Mouse (Mus musculus) forebrain, embryonic 16.5 days (tissue): ENCODE measurements around the gene Cask. TPM values are rescaled to one million over a fixed set of nuclear protein-coding genes. Genes with fewer than 3 reads are reported as not detected.

ENCODE experiments used
- ATAC-seq: fragments of 200-750 bp; cut with Nextera tagmentation; 2 replicates; pipeline ENCODE4 v1.8.0; 2017; ENCODE audit warnings: mild to moderate bottlenecking, moderate library complexity
- H3K27ac ChIP-seq: fragments of 300-500 bp; sonication (generic); 2 replicates; pipeline ENCODE4 v1.5.1; 2014; ENCODE audit warnings: low read length, control low read depth
- H3K27me3 ChIP-seq: fragments of 300-500 bp; sonication (generic); replicated peaks from 2 replicates; pipeline ENCODE4 v1.6.1; 2014; ENCODE audit warnings: low read length; ENCODE audit not compliant: control insufficient read depth, insufficient read depth
- H3K36me3 ChIP-seq: fragments of 300-500 bp; sonication (generic); 2 replicates; pipeline ENCODE4 v1.6.1; 2014; ENCODE audit not compliant: control insufficient read depth, insufficient read depth
- H3K4me1 ChIP-seq: fragments of 300-500 bp; sonication (generic); replicated peaks from 2 replicates; pipeline ENCODE4 v1.6.1; 2014; ENCODE audit warnings: low read length; ENCODE audit not compliant: control insufficient read depth, insufficient read depth
- H3K4me2 ChIP-seq: fragments of 300-500 bp; sonication (generic); 2 replicates; pipeline ENCODE4 v1.6.1; 2014; ENCODE audit warnings: mild to moderate bottlenecking, low read length, control low read depth
- H3K4me3 ChIP-seq: fragments of 300-500 bp; sonication (generic); replicated peaks from 2 replicates; pipeline ENCODE4 v1.5.1; 2014; ENCODE audit warnings: mild to moderate bottlenecking, low read length, control low read depth
- H3K9ac ChIP-seq: fragments of 300-500 bp; sonication (generic); replicated peaks from 2 replicates; pipeline ENCODE4 v1.6.1; 2014; ENCODE audit warnings: low read depth, low read length, control low read depth
- H3K9me3 ChIP-seq: fragments of 300-500 bp; sonication (generic); 2 replicates; pipeline ENCODE4 v1.6.1; 2016; ENCODE audit warnings: low read length; ENCODE audit not compliant: control insufficient read depth
- WGBS: fragments of 180-500 bp; shearing (Covaris S2); extraction: QIAGEN DNeasy Blood & Tissue Kit; methylation state at CpG from one replicate; pipeline ENCODE4 v1.1.7; 2014; 5-methylcytosine and 5-hydroxymethylcytosine counted together
- polyA plus RNA-seq: library from polyadenylated mRNA; unstranded; fragments of >200 nt; fragmentation: Nextera tagmentation; extraction: Ambion mirVana; gene quantifications from 2 replicates; pipeline ENCODE4 v1.2.1, GENCODE M21; 2015

The Cask gene
- polyA plus RNA-seq, 1 experiment from 2014 or later = 55.4 TPM

DNA sequence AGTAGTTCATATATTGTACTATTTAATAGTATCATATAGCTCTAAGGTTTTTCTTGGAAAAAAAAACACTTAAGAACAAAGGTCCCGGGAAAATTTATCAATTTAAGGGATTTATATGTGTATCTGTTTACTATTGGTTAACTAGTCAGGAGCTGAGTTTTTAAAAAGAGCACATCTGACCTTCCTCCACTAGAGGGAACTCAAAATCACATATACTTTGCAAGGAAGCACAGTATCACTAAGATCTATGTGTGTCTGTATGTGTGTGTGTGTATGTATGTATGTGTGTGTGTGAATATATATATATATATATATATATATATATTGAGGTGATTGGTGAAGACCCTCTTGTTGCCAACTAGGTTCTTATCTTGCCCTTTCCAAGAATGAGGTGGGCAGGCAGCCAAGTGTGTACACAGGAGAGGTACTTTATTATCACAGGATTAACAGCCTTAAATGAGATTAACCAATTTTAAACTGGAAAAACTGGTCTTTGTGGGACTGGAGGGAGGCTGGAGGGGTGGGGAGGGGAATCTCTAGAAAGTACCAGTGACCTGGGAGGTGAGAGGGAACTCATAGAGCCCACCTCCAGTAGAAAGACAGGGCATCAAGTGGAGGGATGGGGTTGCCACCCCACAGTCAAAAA, 121.2 kb downstream of the Cask start:
- Histone ChIP-seq H3K4me3 (no peak overlapping the region), H3K9me3 (no peaks in the 10 kb centered on the region), H3K36me3 (no peaks in the 10 kb centered on the region), H3K27ac (no peak overlapping the region), H3K27me3 (no peaks in the 10 kb centered on the region), H3K4me1 (peaks cover 2% of the 10 kb centered on the region; the same call in 1 of the 2 replicates), H3K4me2 (no peak overlapping the region), H3K9ac (no peak overlapping the region)
- no peak for ATAC-seq
- 84% methylated on average over 1 of the region's 1 CpGs for WGBS

DNA sequence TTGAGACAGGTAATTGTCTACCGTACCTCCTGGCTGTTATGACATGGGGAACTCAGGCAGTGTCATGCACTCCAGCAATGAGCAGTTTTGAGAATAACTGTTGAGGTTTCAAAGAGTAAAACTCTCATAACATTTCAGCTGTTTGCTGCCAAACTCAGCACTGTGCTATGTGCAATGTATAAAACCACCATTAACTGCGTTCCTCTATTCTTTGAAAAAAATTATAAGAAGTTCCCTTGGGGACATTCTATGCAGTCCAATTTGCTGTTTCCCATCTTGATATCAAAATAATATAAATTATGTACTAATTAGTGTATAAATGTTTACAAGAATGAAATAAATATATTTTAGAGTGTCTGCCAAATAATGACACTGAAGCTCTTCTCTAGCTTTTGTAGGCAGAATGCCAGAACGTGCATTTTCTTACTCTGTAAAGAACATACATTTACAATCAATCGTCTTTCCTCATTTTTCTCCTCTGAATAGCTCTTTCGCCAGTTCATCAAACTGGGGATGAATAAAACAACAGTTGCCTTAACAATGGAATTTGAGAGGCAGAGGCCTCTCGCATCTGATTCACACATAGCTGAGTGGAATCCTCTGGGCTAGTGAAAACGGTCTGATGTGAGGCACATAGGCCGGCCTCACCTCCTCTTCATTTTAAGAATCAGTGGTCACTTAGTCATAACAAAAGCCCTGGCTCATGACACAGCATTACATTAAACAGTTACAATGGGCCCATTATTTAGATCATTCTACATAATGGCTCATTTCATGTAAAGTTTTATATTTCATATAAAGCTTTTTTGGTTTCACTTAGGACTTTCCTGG, 125.4 kb downstream of the Cask start:
- Histone ChIP-seq H3K4me1 (peaks cover 2% of the 10 kb centered on the region; the same call in 1 of the 2 replicates), H3K4me2 (no peak overlapping the region), H3K27me3 (no peaks in the 10 kb centered on the region), H3K4me3 (no peak overlapping the region), H3K27ac (no peak overlapping the region), H3K36me3 (no peaks in the 10 kb centered on the region), H3K9me3 (no peaks in the 10 kb centered on the region), H3K9ac (no peak overlapping the region)
- WGBS = 41% methylated on average over 8 of the region's 8 CpGs
- ATAC-seq = no peak

DNA sequence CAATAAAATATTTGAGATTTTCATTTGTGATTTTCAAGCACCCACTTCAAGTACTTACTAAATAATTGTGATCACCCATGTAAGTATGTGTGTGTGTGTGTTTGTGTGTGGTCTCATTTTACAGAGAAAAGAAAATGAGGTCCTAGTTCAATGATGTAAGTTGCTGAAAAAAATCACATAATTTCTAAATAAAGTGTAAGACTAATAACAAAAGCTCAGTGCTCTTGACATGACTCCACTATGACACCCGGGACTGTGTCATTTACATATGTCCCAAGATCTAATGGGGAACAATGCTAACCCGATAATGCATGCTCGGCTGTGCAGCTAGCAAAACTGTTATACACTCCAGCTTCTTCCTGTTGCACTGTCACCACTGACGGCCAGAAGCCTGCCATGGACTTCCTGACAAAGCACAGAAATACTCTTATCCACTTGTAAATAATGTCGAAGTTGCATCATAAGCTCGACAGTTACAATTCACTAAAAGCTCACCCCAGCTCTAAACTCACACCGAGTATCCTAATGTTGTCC, 130.8 kb downstream of the Cask start:
- Histone ChIP-seq H3K4me2 (no peak overlapping the region), H3K9ac (no peak overlapping the region), H3K9me3 (no peaks in the 10 kb centered on the region), H3K4me1 (no peaks in the 10 kb centered on the region), H3K4me3 (no peak overlapping the region), H3K36me3 (no peaks in the 10 kb centered on the region), H3K27me3 (no peaks in the 10 kb centered on the region), H3K27ac (no peak overlapping the region)
- no peak for ATAC-seq
- WGBS = 64% methylated on average over 7 of the region's 7 CpGs

DNA sequence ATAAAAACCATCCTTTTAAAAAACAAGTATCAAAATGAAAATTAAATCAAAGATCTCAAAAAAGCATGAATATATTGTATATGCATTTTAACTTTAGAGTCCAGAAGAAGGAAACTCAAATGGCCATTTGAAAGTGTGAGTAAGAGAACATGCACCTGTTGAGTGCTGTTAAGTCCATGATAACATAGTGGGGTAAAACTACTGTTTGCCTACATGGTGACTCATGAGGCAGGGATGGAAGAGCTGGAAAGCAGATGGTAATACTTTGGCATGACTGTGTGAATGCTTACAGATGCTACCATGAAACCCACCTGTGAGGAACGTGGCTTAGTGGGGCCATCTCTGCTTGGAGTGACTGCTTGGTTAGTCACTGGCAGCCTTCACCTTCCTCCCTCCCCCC, 132.9 kb downstream of the Cask start:
- Histone ChIP-seq H3K9me3 (no peaks in the 10 kb centered on the region), H3K36me3 (no peaks in the 10 kb centered on the region), H3K4me1 (no peaks in the 10 kb centered on the region), H3K4me2 (no peak overlapping the region), H3K9ac (no peak overlapping the region), H3K27me3 (no peaks in the 10 kb centered on the region), H3K27ac (no peak overlapping the region), H3K4me3 (no peak overlapping the region)
- 62% methylated on average over 1 of the region's 1 CpGs for WGBS
- ATAC-seq = no peak

DNA sequence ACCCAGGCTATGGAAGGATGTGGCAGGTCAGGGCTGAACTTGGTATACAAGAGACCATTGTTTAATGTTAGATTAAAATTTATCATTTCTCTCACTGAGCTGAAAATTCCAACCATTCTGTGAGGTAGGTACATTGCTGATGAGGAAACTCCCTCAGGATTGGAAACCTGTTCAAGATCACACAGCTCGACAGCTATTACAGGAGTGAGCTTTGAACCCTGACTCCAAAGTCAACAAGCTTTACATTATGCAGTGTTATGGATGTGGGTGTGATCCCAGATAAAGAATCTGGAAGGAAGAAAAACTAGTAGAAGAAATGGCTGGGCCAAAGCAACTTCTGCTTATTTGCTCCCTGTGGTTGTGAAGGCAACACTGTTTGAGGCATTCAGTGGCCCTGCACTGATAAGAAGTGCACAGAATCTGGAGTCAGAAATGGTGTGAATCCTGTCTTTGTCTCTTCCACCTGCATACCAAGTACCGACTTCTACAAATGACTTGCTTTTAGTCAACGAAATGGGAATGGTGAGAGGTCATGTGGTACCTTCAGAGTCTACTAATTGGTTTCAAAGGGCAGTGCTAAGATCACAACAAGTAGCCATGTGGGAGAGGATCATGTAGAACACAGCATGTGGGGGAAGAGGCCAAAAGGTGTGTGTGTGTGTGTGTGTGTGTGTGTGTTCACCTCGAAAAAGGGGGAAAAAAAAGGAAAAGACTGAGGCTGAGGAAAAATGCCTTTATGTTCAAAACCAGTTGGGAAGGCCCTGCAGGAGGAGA, 134.2 kb downstream of the Cask start:
- Histone ChIP-seq H3K36me3 (no peaks in the 10 kb centered on the region), H3K27ac (no peak overlapping the region), H3K4me2 (no peak overlapping the region), H3K27me3 (no peaks in the 10 kb centered on the region), H3K4me3 (no peak overlapping the region), H3K9ac (no peak overlapping the region), H3K4me1 (no peaks in the 10 kb centered on the region), H3K9me3 (no peaks in the 10 kb centered on the region)
- 86% methylated on average over 4 of the region's 4 CpGs for WGBS
- ATAC-seq = no peak

DNA sequence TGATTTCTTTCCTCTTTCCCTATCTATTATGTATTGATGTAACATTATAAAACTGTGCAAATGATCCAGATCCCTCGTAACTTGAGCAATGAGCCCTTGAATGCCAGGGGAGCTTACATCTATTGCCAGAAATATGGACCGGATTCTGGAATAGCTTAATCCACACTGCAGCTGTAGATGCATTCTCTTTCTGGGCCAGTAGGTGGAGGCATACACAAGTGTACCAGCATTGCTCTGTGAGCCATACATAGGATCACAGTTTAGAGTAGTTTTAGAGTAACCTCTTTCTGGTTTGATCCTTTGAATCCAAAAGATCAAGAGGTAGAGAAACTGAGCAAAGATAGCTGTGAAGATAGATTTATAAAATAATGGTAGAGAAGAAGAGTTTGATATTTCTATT, 141.0 kb downstream of the Cask start:
- 28% methylated on average over 2 of the region's 2 CpGs for WGBS
- Histone ChIP-seq H3K27me3 (no peaks in the 10 kb centered on the region), H3K4me1 (0 out of 2 replicates have a peak, but pooled peaks cover 2% of the 10 kb centered on the region), H3K4me2 (no peak overlapping the region), H3K36me3 (no peaks in the 10 kb centered on the region), H3K27ac (no peak overlapping the region), H3K4me3 (no peak overlapping the region), H3K9me3 (no peaks in the 10 kb centered on the region), H3K9ac (no peak overlapping the region)
- ATAC-seq = peak; percentile 79

DNA sequence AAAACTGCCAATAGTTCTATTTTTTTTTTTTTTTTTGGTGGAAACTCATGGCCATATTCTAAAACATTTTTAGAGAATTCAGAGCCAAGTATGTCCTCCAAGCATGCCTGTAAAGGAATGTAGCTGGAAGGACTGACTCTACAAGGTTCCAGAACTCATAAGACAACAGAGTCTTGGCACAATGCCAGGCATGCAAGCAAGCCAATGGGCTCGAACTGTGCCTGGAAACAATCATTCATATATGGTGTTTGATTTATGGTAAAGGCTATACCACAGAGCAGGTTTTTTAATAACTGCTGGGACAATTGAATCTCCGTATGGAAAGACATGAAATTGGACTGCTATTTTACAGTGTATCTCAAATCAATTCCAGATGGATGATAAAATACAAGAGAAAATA, 146.1 kb downstream of the Cask start:
- WGBS = 45% methylated on average over 2 of the region's 2 CpGs
- H3K4me1 ChIP-seq = 0 out of 2 replicates have a peak, but pooled peaks cover 2% of the 10 kb centered on the region

DNA sequence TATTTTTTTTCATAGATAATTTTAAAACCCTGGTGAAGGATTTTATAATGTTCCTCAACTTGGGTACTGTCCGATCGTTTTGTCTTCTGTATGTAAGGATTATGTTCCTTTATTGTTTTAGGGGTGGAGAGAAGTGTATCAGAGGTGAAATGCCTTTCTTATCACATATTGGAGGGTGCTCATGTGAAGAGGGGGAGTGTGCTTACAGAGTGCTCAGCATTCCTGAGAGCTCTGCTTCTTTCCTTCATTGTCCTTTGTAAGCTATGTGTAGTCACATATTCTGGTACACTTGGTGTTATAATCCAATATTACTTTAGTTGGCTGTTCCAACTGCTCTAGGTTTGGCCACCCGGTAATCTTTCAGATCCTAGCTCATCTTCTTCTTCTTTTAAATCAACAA, 150.5 kb downstream of the Cask start:
- no peaks in the 10 kb centered on the region for H3K4me1 ChIP-seq
- ATAC-seq = no peak
- no peaks in the 10 kb centered on the region for H3K36me3 ChIP-seq
- no peak overlapping the region for H3K4me2 ChIP-seq
- WGBS = 91% methylated on average over 3 of the region's 3 CpGs
- H3K9me3 ChIP-seq = no peaks in the 10 kb centered on the region
- H3K4me3 ChIP-seq = no peak overlapping the region
- no peaks in the 10 kb centered on the region for H3K27me3 ChIP-seq
- no peak overlapping the region for H3K9ac ChIP-seq
- no peak overlapping the region for H3K27ac ChIP-seq

More for the DNA sequence above, 146.1 kb downstream of the Cask start:
- Histone ChIP-seq H3K27ac (no peak overlapping the region), H3K9ac (no peak overlapping the region), H3K36me3 (no peaks in the 10 kb centered on the region), H3K4me3 (no peak overlapping the region), H3K27me3 (no peaks in the 10 kb centered on the region), H3K9me3 (no peaks in the 10 kb centered on the region), H3K4me2 (no peak overlapping the region)
- ATAC-seq = no peak

DNA sequence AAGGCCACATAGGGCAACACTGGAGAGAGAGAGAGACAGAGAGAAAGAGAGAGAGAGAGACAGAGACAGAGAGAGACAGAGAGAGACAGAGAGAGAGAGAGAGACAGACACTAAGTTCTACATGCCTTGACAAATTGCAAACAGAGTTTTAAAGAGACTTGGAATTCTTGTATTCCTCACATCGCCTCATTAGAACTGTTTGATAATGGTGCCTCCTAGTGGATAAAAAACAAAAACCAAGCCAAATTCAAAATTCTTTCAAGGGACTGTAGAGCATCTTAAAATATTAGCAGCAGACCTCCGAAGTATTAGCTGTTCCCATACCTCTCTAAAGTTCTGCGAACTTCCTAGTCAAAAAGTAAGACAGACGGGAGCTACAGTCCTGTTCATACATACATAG, 159.3 kb downstream of the Cask start:
- ATAC-seq = no peak
- Histone ChIP-seq H3K27me3 (no peaks in the 10 kb centered on the region), H3K27ac (no peak overlapping the region), H3K4me2 (no peak overlapping the region), H3K4me1 (peaks cover 2% of the 10 kb centered on the region; the same call in 1 of the 2 replicates), H3K36me3 (no peaks in the 10 kb centered on the region), H3K9ac (no peak overlapping the region), H3K4me3 (no peak overlapping the region), H3K9me3 (no peaks in the 10 kb centered on the region)
- WGBS = 85% methylated on average over 4 of the region's 4 CpGs
